Comparison of ENCODE assay signal across 21 mouse cellular contexts in the genomic region with DNA sequence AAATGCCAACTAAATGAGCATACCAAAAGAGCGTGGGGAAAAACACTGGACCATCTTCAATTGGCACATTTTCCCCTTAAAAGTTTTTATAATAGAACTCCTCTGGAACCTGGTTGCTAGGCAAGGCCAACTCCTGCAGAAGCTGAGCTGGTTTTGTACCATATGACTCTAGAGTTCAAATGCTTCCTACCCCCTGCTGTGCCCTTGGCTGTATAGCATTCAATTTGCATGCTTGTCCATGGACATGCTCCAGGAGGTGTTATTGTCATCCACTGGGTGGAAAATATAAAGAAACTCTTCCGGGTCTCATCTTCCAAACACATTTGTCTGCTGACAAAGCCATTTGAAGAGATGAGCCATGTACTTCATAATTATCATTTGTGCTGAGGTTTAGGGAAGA.
DNase-seq lines count a peak whose midpoint lies in the region; ATAC-seq and TF ChIP-seq lines count a peak whose summit lies in the region.
"Had no signal": no experiment of that assay in that cellular context is flagged by ENCODE, and none has a peak within 500 bp of the region (broad histone marks: within the 10 kb centered on the region; RNA-seq: fewer than 3 reads in every experiment).

No protein-coding gene starts in this region.

- 34% methylated on average over 2 of the region's 2 CpGs for WGBS in hindbrain, postnatal 0 days
- 45% methylated on average over 2 of the region's 2 CpGs for WGBS in hindbrain, embryonic 12.5 days

- no peaks in the 10 kb centered on the region for H3K4me1 ChIP-seq in hindbrain, postnatal 0 days (ENCODE audit: insufficient read depth, low read length)
- H3K4me1 ChIP-seq in hindbrain, embryonic 12.5 days, result no peaks in the 10 kb centered on the region
- H3K4me1 ChIP-seq: embryonic facial prominence, embryonic 15.5 days had no signal

- TF ChIP-seq CTCF in hindbrain, postnatal 0 days (IDR thresholded peaks at IDR 0.05; ENCODE audit: low read depth), result no peak

- H3K4me2 ChIP-seq in hindbrain, postnatal 0 days (ENCODE audit: low read depth, low read length), result no peak overlapping the region
- no peak overlapping the region for H3K4me2 ChIP-seq in hindbrain, embryonic 12.5 days (replicated peaks)
- H3K4me2 ChIP-seq: embryonic facial prominence, embryonic 12.5 days; embryonic facial prominence, embryonic 15.5 days; heart, embryonic 11.5 days had no signal

- H3K4me3 ChIP-seq in hindbrain, postnatal 0 days (ENCODE audit: low read length), result no peak overlapping the region
- no peak overlapping the region for H3K4me3 ChIP-seq in hindbrain, embryonic 12.5 days
- H3K4me3 ChIP-seq: embryonic facial prominence, embryonic 12.5 days; embryonic facial prominence, embryonic 15.5 days; gastrocnemius, adult 2 months had no signal

- no peaks in the 10 kb centered on the region for H3K27me3 ChIP-seq in hindbrain, postnatal 0 days (ENCODE audit: insufficient read depth, low read length)
- no peaks in the 10 kb centered on the region for H3K27me3 ChIP-seq in hindbrain, embryonic 12.5 days
- H3K27me3 ChIP-seq: embryonic facial prominence, embryonic 12.5 days; embryonic facial prominence, embryonic 15.5 days had no signal

- peak; percentile 23 for DNase-seq in embryo, embryonic 11 days
- DNase-seq in embryo, embryonic 9.5 days (ENCODE audit: extremely low spot score), result no peak
- DNase-seq in hindbrain, postnatal 0 days (ENCODE audit: low spot score), result peak; percentile 47
- DNase-seq in ES-CJ7 (ENCODE audit: low read depth, low spot score) (peak; percentile 16), R1 (ENCODE audit: low read depth, low spot score) (peak; percentile 41)
- DNase-seq in urinary bladder, postnatal 10 days (ENCODE audit: low spot score), result no peak
- DNase-seq: adrenal gland, adult 2 months; adrenal gland, postnatal 14 days; cerebellum, adult 11 months; cerebellum, adult 8-10 months; forebrain, postnatal 0 days; gastrocnemius, adult 2 months; gastrocnemius, postnatal 14 days; heart, adult 11 months had no signal

- no peaks in the 10 kb centered on the region for H3K9me3 ChIP-seq in hindbrain, postnatal 0 days (ENCODE audit: low read length)
- no peaks in the 10 kb centered on the region for H3K9me3 ChIP-seq in hindbrain, embryonic 12.5 days (replicated peaks)
- H3K9me3 ChIP-seq: embryonic facial prominence, embryonic 12.5 days; embryonic facial prominence, embryonic 15.5 days had no signal

- no peak overlapping the region for H3K9ac ChIP-seq in hindbrain, postnatal 0 days (replicated peaks; ENCODE audit: low read length)
- no peak overlapping the region for H3K9ac ChIP-seq in hindbrain, embryonic 12.5 days
- H3K9ac ChIP-seq: embryonic facial prominence, embryonic 12.5 days; embryonic facial prominence, embryonic 15.5 days; forebrain, postnatal 0 days had no signal

- no peak overlapping the region for H3K27ac ChIP-seq in hindbrain, postnatal 0 days
- H3K27ac ChIP-seq in hindbrain, embryonic 12.5 days, result no peak overlapping the region
- H3K27ac ChIP-seq: embryonic facial prominence, embryonic 12.5 days; embryonic facial prominence, embryonic 15.5 days; gastrocnemius, adult 2 months had no signal

- no peak for ATAC-seq in hindbrain, postnatal 0 days
- no peak for ATAC-seq in hindbrain, embryonic 12.5 days (ENCODE audit: low FRiP score)
- ATAC-seq: CD4-positive, CD25-positive, alpha-beta regulatory T cell, adult 4 months; forebrain, embryonic 14.5 days; forebrain, postnatal 0 days; intestine, postnatal 0 days had no signal

- H3K36me3 ChIP-seq in hindbrain, postnatal 0 days (ENCODE audit: insufficient read depth, low read length), result no peaks in the 10 kb centered on the region
- no peaks in the 10 kb centered on the region for H3K36me3 ChIP-seq in hindbrain, embryonic 12.5 days
- H3K36me3 ChIP-seq: embryonic facial prominence, embryonic 12.5 days; embryonic facial prominence, embryonic 15.5 days had no signal

Comparison
In these comparisons a context has a peak if more than half of its experiments do, and no peak if none do; other contexts are left out.
1. DNase-seq: peak in embryo, embryonic 11 days (single experiment), hindbrain, postnatal 0 days (single experiment), ES-CJ7 (single experiment) and R1 (single experiment); none in embryo, embryonic 9.5 days (single experiment) and urinary bladder, postnatal 10 days (single experiment).